Mouse (Mus musculus) CH12.LX (cell line): ENCODE measurements at regions not wholly inside any gene's neighbourhood (a gene's known extent, or its start where the extent isn't known, plus 50 kb on each side); places are given as distances from the start of the nearest gene placed in this dataset.

Experiments used
- DNase-seq: peaks from one replicate; pipeline ENCODE4 v3.0.0-alpha.2; 2013; ENCODE audit errors: extremely low read depth
- H3K27ac ChIP-seq: 2 replicates; pipeline ENCODE4 v1.5.1; 2012; ENCODE audit warnings: low read depth, mild to moderate bottlenecking, control low read depth, moderate library complexity; ENCODE audit not compliant: insufficient read depth
- H3K27me3 ChIP-seq: replicated peaks from 2 replicates; pipeline ENCODE3; 2012; ENCODE audit warnings: inconsistent platforms
- H3K36me3 ChIP-seq, 2 experiments: replicated peaks in 1 of 2; 2 replicates each; pipeline versions ENCODE3 to v1.6.1; 2012; ENCODE audit warnings: inconsistent platforms in 1 of 2, low read length in 1 of 2, mild to moderate bottlenecking in 1 of 2, mixed read lengths in 1 of 2, moderate library complexity in 1 of 2; ENCODE audit not compliant: control insufficient read depth in 1 of 2, insufficient read depth in 1 of 2
- H3K4me1 ChIP-seq, 2 experiments: 2 replicates each; pipeline ENCODE4 v1.6.1; 2012; ENCODE audit warnings: inconsistent platforms in 1 of 2, moderate library complexity in 1 of 2; ENCODE audit not compliant: insufficient read depth in 2 of 2, control insufficient read depth in 1 of 2
- H3K4me2 ChIP-seq: 2 replicates; pipeline ENCODE4 v1.6.1; 2012; ENCODE audit warnings: low read depth, mild to moderate bottlenecking, control low read depth; ENCODE audit not compliant: poor library complexity, insufficient read depth, severe bottlenecking
- H3K4me3 ChIP-seq, 3 experiments: fragments of 150-350 bp in 1 of 3; sonication (generic) in 1 of 3; replicated peaks in 1 of 3; 2 replicates each; pipeline versions ENCODE3 to v1.5.1; 2011 to 2012; ENCODE audit warnings: low read depth in 2 of 3, low read length in 2 of 3, mild to moderate bottlenecking in 2 of 3, moderate library complexity in 2 of 3, control low read depth in 1 of 3, improper control_type of control experiment in 1 of 3, inconsistent platforms in 1 of 3, mixed read lengths in 1 of 3; ENCODE audit not compliant: poor library complexity in 1 of 3
- H3K79me2 ChIP-seq: replicated peaks from 2 replicates; pipeline ENCODE4 v1.6.1; 2012; ENCODE audit warnings: mild to moderate bottlenecking, moderate library complexity; ENCODE audit not compliant: control insufficient read depth, poor library complexity, insufficient read depth, severe bottlenecking; ENCODE audit errors: extremely low read depth
- H3K9ac ChIP-seq: 2 replicates; pipeline ENCODE4 v1.6.1; 2012; ENCODE audit warnings: low read depth, mild to moderate bottlenecking, control low read depth, moderate library complexity; ENCODE audit not compliant: insufficient read depth
- H3K9me3 ChIP-seq: replicated peaks from 2 replicates; pipeline ENCODE3; 2012; ENCODE audit warnings: low read length, inconsistent platforms, mixed read lengths
- CTCF ChIP-seq, 2 experiments: IDR thresholded peaks in 1 of 2; conservative IDR thresholded peaks in 1 of 2; 2 replicates each; pipeline ENCODE4 v1.5.1; 2011 to 2012; ENCODE audit warnings: low read depth in 2 of 2, low read length in 2 of 2, improper control_type of control experiment in 1 of 2, inconsistent platforms in 1 of 2, mild to moderate bottlenecking in 1 of 2, moderate library complexity in 1 of 2
- ELF1 ChIP-seq: IDR thresholded peaks from 2 replicates; pipeline ENCODE4 v1.6.1; 2014; ENCODE audit warnings: low read depth, mild to moderate bottlenecking, inconsistent platforms, low read length, improper control_type of control experiment
- EP300 ChIP-seq: IDR thresholded peaks from 2 replicates; pipeline ENCODE4 v1.6.1; 2011; ENCODE audit warnings: low read length, improper control_type of control experiment
- HCFC1 ChIP-seq: IDR thresholded peaks from 2 replicates; pipeline ENCODE4 v1.6.1; 2012; ENCODE audit warnings: low read depth, mild to moderate bottlenecking, inconsistent platforms, low read length, improper control_type of control experiment
- IRF4 ChIP-seq: IDR thresholded peaks from 2 replicates; pipeline ENCODE4 v1.6.1; 2014; ENCODE audit warnings: low read depth, mild to moderate bottlenecking, inconsistent platforms, low read length, improper control_type of control experiment
- JUN ChIP-seq: IDR thresholded peaks from 2 replicates; pipeline ENCODE4 v1.6.1; 2011; ENCODE audit warnings: low read depth, mild to moderate bottlenecking, low read length, improper control_type of control experiment, moderate library complexity; ENCODE audit not compliant: insufficient read depth
- KAT2A ChIP-seq: IDR thresholded peaks from 2 replicates; pipeline ENCODE4 v1.6.1; 2012; ENCODE audit warnings: low read length, improper control_type of control experiment, inconsistent platforms; ENCODE audit not compliant: insufficient replicate concordance
- MAFK ChIP-seq: IDR thresholded peaks from 2 replicates; pipeline ENCODE4 v1.6.1; 2011; ENCODE audit warnings: low read length, improper control_type of control experiment; ENCODE audit not compliant: insufficient replicate concordance
- MAX ChIP-seq: IDR thresholded peaks from 2 replicates; pipeline ENCODE4 v1.6.1; 2011; ENCODE audit warnings: low read length, improper control_type of control experiment
- MAZ ChIP-seq: IDR thresholded peaks from 2 replicates; pipeline ENCODE4 v1.6.1; 2012; ENCODE audit warnings: low read depth, mild to moderate bottlenecking, inconsistent platforms, low read length, improper control_type of control experiment, moderate library complexity
- MXI1 ChIP-seq: IDR thresholded peaks from 2 replicates; pipeline ENCODE4 v1.6.1; 2011; ENCODE audit warnings: mild to moderate bottlenecking, low read depth, low read length, improper control_type of control experiment
- POLR2A ChIP-seq: IDR thresholded peaks from 2 replicates; pipeline ENCODE4 v1.6.1; 2011; ENCODE audit warnings: low read depth, mild to moderate bottlenecking, improper control_type of control experiment, low read length
- RCOR1 ChIP-seq: conservative IDR thresholded peaks from 2 replicates; pipeline ENCODE4 v1.6.1; 2012; ENCODE audit warnings: low read depth, mild to moderate bottlenecking, inconsistent platforms, low read length, improper control_type of control experiment
- SIN3A ChIP-seq: IDR thresholded peaks from 2 replicates; pipeline ENCODE4 v1.6.1; 2012; ENCODE audit warnings: low read length, improper control_type of control experiment, inconsistent platforms
- SMC3 ChIP-seq: IDR thresholded peaks from 2 replicates; pipeline ENCODE4 v1.6.1; 2011; ENCODE audit warnings: low read depth, low read length, improper control_type of control experiment
- TBP ChIP-seq: conservative IDR thresholded peaks from 2 replicates; pipeline ENCODE4 v1.6.1; 2011; ENCODE audit warnings: low read depth, low read length, improper control_type of control experiment
- TCF12 ChIP-seq: IDR thresholded peaks from 2 replicates; pipeline ENCODE4 v1.6.1; 2014; ENCODE audit warnings: low read depth, mild to moderate bottlenecking, inconsistent platforms, low read length, improper control_type of control experiment
- USF1 ChIP-seq: IDR thresholded peaks from 2 replicates; pipeline ENCODE4 v1.6.1; 2014; ENCODE audit warnings: low read depth, mild to moderate bottlenecking, inconsistent platforms, low read length, improper control_type of control experiment
- ZKSCAN1 ChIP-seq: IDR thresholded peaks from 2 replicates; pipeline ENCODE4 v1.6.1; 2012; ENCODE audit warnings: low read depth, inconsistent platforms, low read length, improper control_type of control experiment, borderline replicate concordance
- ZMIZ1 ChIP-seq: IDR thresholded peaks from 2 replicates; pipeline ENCODE4 v1.6.1; 2012; ENCODE audit warnings: low read depth, mild to moderate bottlenecking, inconsistent platforms, low read length, improper control_type of control experiment
- ZNF384 ChIP-seq: IDR thresholded peaks from 2 replicates; pipeline ENCODE4 v1.6.1; 2012; ENCODE audit warnings: low read depth, low read length, improper control_type of control experiment, inconsistent platforms
- dilution Hi-C: fragments of 300-500 bp; cut with MboI; formaldehyde crosslinking; loops from 2 replicates; pipeline ENCODE4 v1.14.3; 2020; ENCODE audit warnings: low sequenced_read_pairs; ENCODE audit not compliant: extremely low pct_unique_long_range_greater_than_20kb, extremely low pct_ligation_motif_present
- in situ Hi-C: fragments of 300-500 bp; cut with MboI; formaldehyde crosslinking; loops from 3 replicates; pipeline ENCODE4 v1.14.3; 2019; ENCODE audit warnings: low sequenced_read_pairs, low pct_ligation_motif_present, low pct_unique_long_range_greater_than_20kb, mixed read lengths

GRCm38 (mm10) chr10:15592161-15592560 lies 874.1 kb upstream of the Gje1 start:
- no peaks in the 10 kb centered on the region for H3K9me3 ChIP-seq
- DNase-seq: no peak
- H3K79me2 ChIP-seq: no peaks in the 10 kb centered on the region
- no peak overlapping the region for H3K4me3 ChIP-seq
- no peak overlapping the region for H3K4me2 ChIP-seq
- H3K27me3 ChIP-seq: no peaks in the 10 kb centered on the region
- H3K27ac ChIP-seq: no peak overlapping the region
- dilution Hi-C loops (no loop called here), in situ Hi-C loops (no loop called here)
- H3K9ac ChIP-seq: no peak overlapping the region
- H3K36me3 ChIP-seq: no peaks in the 10 kb centered on the region
- TF ChIP-seq JUN: no peak
- no peak for TF ChIP-seq ZMIZ1
- TF ChIP-seq SMC3: no peak
- no peak for TF ChIP-seq MAZ
- no peak for TF ChIP-seq TCF12
- no peak for TF ChIP-seq ZKSCAN1
- no peak for TF ChIP-seq MAX
- TF ChIP-seq KAT2A: no peak
- no peak for TF ChIP-seq ELF1
- no peaks in the 10 kb centered on the region for H3K4me1 ChIP-seq

GRCm38 (mm10) chr10:15586081-15586480 lies 868.1 kb upstream of the Gje1 start:
- Histone ChIP-seq H3K4me2 (no peak overlapping the region), H3K27me3 (no peaks in the 10 kb centered on the region), H3K27ac (no peak overlapping the region), H3K9ac (no peak overlapping the region), H3K4me1 (no peaks in the 10 kb centered on the region), H3K9me3 (no peaks in the 10 kb centered on the region), H3K79me2 (no peaks in the 10 kb centered on the region), H3K36me3 (no peaks in the 10 kb centered on the region), H3K4me3 (no peak overlapping the region)
- dilution Hi-C loops (no loop called here), in situ Hi-C loops (no loop called here)
- TF ChIP-seq MAX (no peak), EP300 (no peak), TBP (no peak), HCFC1 (no peak), SIN3A (no peak), ZNF384 (no peak), MAFK (no peak), IRF4 (no peak), RCOR1 (no peak), TCF12 (no peak), JUN (no peak), ZKSCAN1 (no peak), USF1 (no peak), MXI1 (no peak), POLR2A (no peak), CTCF (conservative IDR thresholded peaks at IDR 0.05 in 1 of 2, IDR thresholded peaks at IDR 0.05 in 1 of 2; ENCODE audit: low read depth in 2 of 2, low read length in 2 of 2) (no peak)
- no peak for DNase-seq
